Mouse (Mus musculus): ENCODE data around the gene Abhd14a. TPM values are rescaled to one million over a fixed set of nuclear protein-coding genes. Genes with fewer than 3 reads are reported as not detected.

The Abhd14a gene
- polyA plus RNA-seq, 1 experiment from 2014 or later: 75.0 TPM

GRCm38 (mm10) chr9:106476002-106476923, 28.8 kb upstream of the Abhd14a start:
- peaks cover 20% of the 10 kb centered on the region for H3K36me3 ChIP-seq
- peaks cover 3% of the 10 kb centered on the region; the same call in 1 of the 2 replicates for H3K27me3 ChIP-seq
- no peaks in the 10 kb centered on the region for H3K9me3 ChIP-seq
- H3K9ac ChIP-seq: peak overlapping the region; percentile 5; the same call in 1 of the 2 replicates
- H3K4me3 ChIP-seq: peak overlapping the region; percentile 23
- peak overlapping the region; percentile 49 for H3K4me2 ChIP-seq
- peaks cover 55% of the 10 kb centered on the region for H3K4me1 ChIP-seq
- H3K27ac ChIP-seq: peak overlapping the region; percentile 87
- ATAC-seq (ENCODE audit: insufficient number of reproducible peaks, low FRiP score, low TSS enrichment, low read depth): peak; percentile 56
- WGBS: 19% methylated on average over 16 of the region's 16 CpGs

DNA sequence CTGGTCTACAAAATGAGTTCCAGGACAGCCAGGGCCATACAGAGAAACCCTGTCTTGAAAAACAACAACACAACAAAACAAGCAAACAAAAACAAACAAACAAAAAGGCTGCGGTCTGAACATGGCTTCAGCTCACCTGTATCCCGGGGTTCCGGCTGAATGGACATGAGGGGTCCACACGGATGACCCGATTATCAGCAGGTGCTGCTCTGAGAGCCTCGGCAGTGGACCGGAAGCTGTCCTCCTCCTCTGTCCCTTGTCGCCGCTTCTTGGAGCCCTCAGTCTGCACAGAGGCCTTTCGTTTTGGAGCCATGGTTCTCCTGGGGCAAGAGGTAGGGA, 28.2 kb upstream of the Abhd14a start, which contains the start of gene Rrp9:
Gene Rrp9, plus strand, starts transcription at position 301 of the 339 bp plus-strand sequence.
- 85% methylated on average over 10 of the region's 10 CpGs for WGBS
- Histone ChIP-seq H3K4me2 (peak within 1 kb of the TSS; percentile 49), H3K27me3 (peaks cover 3% of the 10 kb centered on the region; the same call in 1 of the 2 replicates), H3K9me3 (no peaks in the 10 kb centered on the region), H3K9ac (peak within 1 kb of the TSS; percentile 5; the same call in 1 of the 2 replicates), H3K4me1 (peaks cover 56% of the 10 kb centered on the region), H3K36me3 (peaks cover 14% of the 10 kb centered on the region), H3K4me3 (peak within 1 kb of the TSS; percentile 23), H3K27ac (peak within 1 kb of the TSS; percentile 87)
- no peak for ATAC-seq (ENCODE audit: insufficient number of reproducible peaks, low FRiP score, low TSS enrichment, low read depth)

- ATAC-seq (ENCODE audit: insufficient number of reproducible peaks, low FRiP score, low TSS enrichment, low read depth): no peak
- H3K4me1 ChIP-seq: peaks cover 56% of the 10 kb centered on the region
- H3K4me3 ChIP-seq: no peak overlapping the region
- H3K9ac ChIP-seq: no peak overlapping the region
- H3K27me3 ChIP-seq: peaks cover 3% of the 10 kb centered on the region; the same call in 1 of the 2 replicates
- no peak overlapping the region for H3K27ac ChIP-seq
- H3K36me3 ChIP-seq: peaks cover 8% of the 10 kb centered on the region
- H3K9me3 ChIP-seq: no peaks in the 10 kb centered on the region
- 64% methylated on average over 7 of the region's 7 CpGs for WGBS
- no peak overlapping the region for H3K4me2 ChIP-seq
These were observed 27.6 kb upstream of the Abhd14a start for GRCm38 (mm10) chr9:106475046-106475445.

GRCm38 (mm10) chr9:106474456-106474855, 27.0 kb upstream of the Abhd14a start:
- no peak overlapping the region for H3K9ac ChIP-seq

DNA sequence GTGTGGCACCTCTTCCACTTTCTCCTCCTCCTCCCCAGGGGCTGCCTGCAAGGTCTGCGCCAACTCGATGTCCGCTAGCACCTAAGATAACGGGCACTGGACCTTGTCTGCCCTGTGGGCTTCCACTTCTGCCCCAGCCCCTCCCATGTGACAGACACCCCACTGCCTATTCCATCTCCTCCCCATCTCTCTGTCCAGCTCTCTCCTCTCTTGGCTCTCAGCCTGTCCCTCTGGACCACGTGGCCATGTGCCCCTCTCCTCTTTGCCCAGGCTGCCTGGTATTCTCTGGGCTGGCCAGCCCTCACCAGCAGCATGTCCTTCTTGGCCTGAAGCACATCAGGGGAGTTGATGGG, 26.3 kb upstream of the Abhd14a start:
- H3K4me1 ChIP-seq: peaks cover 58% of the 10 kb centered on the region
- 79% methylated on average over 5 of the region's 5 CpGs for WGBS

More at GRCm38 (mm10) chr9:106474456-106474855, 27.0 kb upstream of the Abhd14a start:
- H3K4me1 ChIP-seq: peaks cover 58% of the 10 kb centered on the region
- ATAC-seq (ENCODE audit: insufficient number of reproducible peaks, low FRiP score, low TSS enrichment, low read depth): no peak
- H3K27me3 ChIP-seq: peaks cover 3% of the 10 kb centered on the region; the same call in 1 of the 2 replicates
- 0 out of 2 replicates have a peak, but pooled peaks cover 2% of the 10 kb centered on the region for H3K36me3 ChIP-seq
- H3K4me3 ChIP-seq: no peak overlapping the region
- WGBS: 8% methylated on average over 6 of the region's 6 CpGs
- H3K4me2 ChIP-seq: 0 out of 2 replicates have a peak overlapping the region, but pooled peaks have one; percentile 20
- H3K9me3 ChIP-seq: no peaks in the 10 kb centered on the region
- no peak overlapping the region for H3K27ac ChIP-seq

GRCm38 (mm10) chr9:106473081-106473752, 25.7 kb upstream of the Abhd14a start:
- H3K9me3 ChIP-seq: no peaks in the 10 kb centered on the region
- H3K4me1 ChIP-seq: peaks cover 53% of the 10 kb centered on the region
- peaks cover 3% of the 10 kb centered on the region; the same call in 1 of the 2 replicates for H3K27me3 ChIP-seq
- no peak for ATAC-seq (ENCODE audit: insufficient number of reproducible peaks, low FRiP score, low TSS enrichment, low read depth)
- no peak overlapping the region for H3K27ac ChIP-seq
- no peak overlapping the region for H3K9ac ChIP-seq
- no peaks in the 10 kb centered on the region for H3K36me3 ChIP-seq
- no peak overlapping the region for H3K4me2 ChIP-seq
- no peak overlapping the region for H3K4me3 ChIP-seq
- 87% methylated on average over 16 of the region's 16 CpGs for WGBS

More for the DNA sequence above, 26.3 kb upstream of the Abhd14a start:
- no peak overlapping the region for H3K4me3 ChIP-seq
- no peak overlapping the region for H3K27ac ChIP-seq
- H3K9ac ChIP-seq: no peak overlapping the region
- H3K27me3 ChIP-seq: peaks cover 3% of the 10 kb centered on the region; the same call in 1 of the 2 replicates
- H3K36me3 ChIP-seq: no peaks in the 10 kb centered on the region
- H3K4me2 ChIP-seq: no peak overlapping the region
- ATAC-seq (ENCODE audit: insufficient number of reproducible peaks, low FRiP score, low TSS enrichment, low read depth): no peak
- H3K9me3 ChIP-seq: no peaks in the 10 kb centered on the region

- no peak for ATAC-seq (ENCODE audit: insufficient number of reproducible peaks, low FRiP score, low TSS enrichment, low read depth)
- 69% methylated on average over 4 of the region's 4 CpGs for WGBS
- no peak overlapping the region for H3K27ac ChIP-seq
- H3K4me3 ChIP-seq: no peak overlapping the region
- peaks cover 45% of the 10 kb centered on the region for H3K4me1 ChIP-seq
- H3K9me3 ChIP-seq: no peaks in the 10 kb centered on the region
- H3K4me2 ChIP-seq: no peak overlapping the region
- H3K36me3 ChIP-seq: no peaks in the 10 kb centered on the region
- H3K27me3 ChIP-seq: peaks cover 3% of the 10 kb centered on the region; the same call in 1 of the 2 replicates
- no peak overlapping the region for H3K9ac ChIP-seq
These were observed 24.8 kb upstream of the Abhd14a start for GRCm38 (mm10) chr9:106472321-106472720.

DNA sequence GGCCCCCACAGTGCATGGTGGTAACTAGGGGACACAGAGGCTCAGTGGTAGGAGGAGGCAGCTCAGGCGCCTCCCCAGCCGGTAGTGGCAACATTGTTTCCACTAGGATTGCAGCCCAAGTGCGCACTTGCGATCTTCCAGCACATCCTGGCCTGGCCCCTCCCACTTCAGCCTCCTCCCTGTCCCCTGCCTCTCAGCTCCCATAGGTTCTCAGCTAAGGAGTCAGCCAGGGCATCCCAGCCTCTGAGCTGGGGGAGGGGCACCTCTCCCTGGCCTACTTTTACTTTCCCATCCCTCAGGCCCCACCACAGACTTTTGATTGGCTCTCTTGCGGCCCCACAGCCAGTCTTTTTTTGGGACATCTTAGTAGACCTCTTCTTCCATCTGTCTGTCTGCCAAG, 24.4 kb upstream of the Abhd14a start:
- Histone ChIP-seq H3K4me1 (peaks cover 43% of the 10 kb centered on the region), H3K9ac (no peak overlapping the region), H3K36me3 (no peaks in the 10 kb centered on the region), H3K27ac (no peak overlapping the region), H3K27me3 (peaks cover 3% of the 10 kb centered on the region; the same call in 1 of the 2 replicates), H3K9me3 (no peaks in the 10 kb centered on the region), H3K4me2 (peak overlapping the region; percentile 15), H3K4me3 (no peak overlapping the region)
- WGBS: 10% methylated on average over 5 of the region's 5 CpGs
- no peak for ATAC-seq (ENCODE audit: insufficient number of reproducible peaks, low FRiP score, low TSS enrichment, low read depth)

- peak overlapping the region; percentile 15; the same call in 1 of the 2 replicates for H3K4me2 ChIP-seq
- no peak overlapping the region for H3K27ac ChIP-seq
- no peak overlapping the region for H3K9ac ChIP-seq
- H3K36me3 ChIP-seq: no peaks in the 10 kb centered on the region
- peaks cover 38% of the 10 kb centered on the region for H3K4me1 ChIP-seq
- H3K4me3 ChIP-seq: no peak overlapping the region
- no peaks in the 10 kb centered on the region for H3K9me3 ChIP-seq
- ATAC-seq (ENCODE audit: insufficient number of reproducible peaks, low FRiP score, low TSS enrichment, low read depth): no peak
- peaks cover 3% of the 10 kb centered on the region; the same call in 1 of the 2 replicates for H3K27me3 ChIP-seq
- 67% methylated on average over 14 of the region's 14 CpGs for WGBS
These were observed 23.7 kb upstream of the Abhd14a start for GRCm38 (mm10) chr9:106470991-106471750.

DNA sequence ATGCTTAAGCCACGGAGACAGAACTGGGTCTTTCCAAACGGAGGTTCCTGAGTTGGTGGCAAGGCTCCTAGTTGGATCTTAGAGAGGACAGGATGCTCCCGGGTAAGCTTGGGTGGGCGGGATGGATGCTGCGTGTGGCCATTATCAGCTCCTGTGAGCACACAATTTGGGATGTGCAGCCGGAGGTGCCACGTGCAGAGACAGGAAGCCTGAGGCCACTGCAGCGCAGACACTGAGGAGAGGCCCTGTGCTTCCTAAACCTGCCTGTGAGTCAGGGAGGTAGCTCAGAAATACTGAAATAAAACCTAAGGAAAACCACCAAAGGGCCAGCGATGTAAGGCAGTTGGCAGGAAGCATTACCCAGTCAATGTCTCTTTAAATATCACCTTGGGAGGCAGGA, 22.3 kb upstream of the Abhd14a start:
- no peak for ATAC-seq (ENCODE audit: insufficient number of reproducible peaks, low FRiP score, low TSS enrichment, low read depth)
- 60% methylated on average over 9 of the region's 9 CpGs for WGBS
- no peaks in the 10 kb centered on the region for H3K9me3 ChIP-seq

GRCm38 (mm10) chr9:106469317-106469716, 21.8 kb upstream of the Abhd14a start:
- Histone ChIP-seq H3K27ac (no peak overlapping the region), H3K27me3 (peaks cover 3% of the 10 kb centered on the region; the same call in 1 of the 2 replicates), H3K4me2 (no peak overlapping the region), H3K36me3 (no peaks in the 10 kb centered on the region), H3K4me3 (no peak overlapping the region), H3K9ac (no peak overlapping the region), H3K4me1 (peaks cover 36% of the 10 kb centered on the region), H3K9me3 (no peaks in the 10 kb centered on the region)
- no peak for ATAC-seq (ENCODE audit: insufficient number of reproducible peaks, low FRiP score, low TSS enrichment, low read depth)
- WGBS: 68% methylated on average over 6 of the region's 6 CpGs

More for the DNA sequence above, 22.3 kb upstream of the Abhd14a start:
- Histone ChIP-seq H3K9ac (no peak overlapping the region), H3K27ac (no peak overlapping the region), H3K27me3 (peaks cover 3% of the 10 kb centered on the region; the same call in 1 of the 2 replicates), H3K4me3 (no peak overlapping the region), H3K4me1 (peaks cover 36% of the 10 kb centered on the region), H3K4me2 (no peak overlapping the region), H3K36me3 (no peaks in the 10 kb centered on the region)

Data from limb, embryonic 15.5 days (tissue).